Mouse (Mus musculus) retina, adult 2 months (tissue): ENCODE measurements around the gene Tspan13.

Experiments
- DNase-seq: peaks from one replicate; pipeline ENCODE4 v3.0.0-alpha.2; 2012; ENCODE audit warnings: low read depth, low spot score

Gene Tspan13

DNA sequence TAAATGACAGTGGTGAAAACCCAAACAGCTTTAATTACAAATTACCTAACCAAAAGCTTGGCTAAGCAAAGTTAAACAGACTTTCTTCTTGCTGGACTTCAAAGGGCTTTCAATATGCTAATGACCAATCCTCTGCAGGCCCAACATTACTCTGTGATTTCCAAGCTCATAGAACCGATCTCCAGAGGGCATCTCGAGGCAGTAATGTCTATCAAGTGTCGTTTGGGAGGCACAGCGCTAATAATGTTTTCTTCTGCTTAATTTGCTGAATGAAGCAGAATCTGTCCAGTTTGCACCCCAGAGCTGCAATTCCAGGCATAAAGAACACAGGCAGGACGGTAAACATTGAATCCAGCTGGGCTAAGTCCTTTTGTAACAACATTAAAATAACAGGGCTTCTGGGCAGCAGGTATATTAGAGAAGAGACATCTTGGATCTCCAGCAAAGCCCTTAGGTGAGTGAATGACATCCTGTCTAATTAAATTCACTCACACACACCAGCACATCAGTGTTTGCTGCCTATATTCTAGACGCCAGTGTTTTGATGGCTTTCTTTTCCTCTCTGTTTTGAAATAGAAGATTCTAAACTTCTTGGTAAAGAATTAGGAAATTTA is 64.6 kb downstream of the Tspan13 start:
- DNase-seq = no peak

DNA sequence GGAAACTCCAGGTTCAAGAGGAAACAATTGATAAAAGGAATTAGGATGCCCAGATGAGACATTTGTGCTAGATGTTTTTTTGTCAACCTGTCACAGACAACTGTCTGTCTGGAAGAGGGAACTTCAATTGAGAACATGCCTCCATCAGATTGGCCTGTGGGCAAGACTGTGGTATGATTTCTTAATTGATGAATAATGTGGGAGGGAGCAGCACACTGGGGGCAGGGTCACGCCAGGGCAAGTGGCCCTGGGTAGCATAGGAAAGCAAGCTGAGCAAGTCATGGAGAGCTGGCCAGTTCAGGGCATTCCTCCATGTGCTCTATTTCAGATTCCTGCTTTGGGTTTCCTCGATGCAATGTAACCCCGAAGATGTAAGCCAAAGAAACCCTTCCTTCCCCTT is 66.4 kb downstream of the Tspan13 start:
- no peak for DNase-seq

DNA sequence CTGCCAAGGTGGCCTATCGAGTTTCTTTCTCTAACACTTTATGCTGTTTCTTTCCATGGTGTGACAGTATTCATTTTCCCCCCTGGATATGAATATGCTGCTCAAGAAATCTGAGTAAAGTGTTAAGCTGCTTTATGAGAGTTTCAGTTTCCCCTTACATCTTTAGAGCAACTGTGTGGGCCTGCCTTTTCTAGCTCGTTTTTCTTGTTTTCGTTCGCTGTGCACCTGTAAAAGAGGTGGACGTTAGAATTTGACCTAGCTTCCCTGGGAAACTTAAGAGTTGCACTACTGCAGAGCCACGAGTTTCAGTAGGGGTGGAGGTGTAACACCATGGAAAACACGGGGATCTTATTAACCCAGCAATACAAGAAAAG is 75.5 kb downstream of the Tspan13 start:
- no peak for DNase-seq

DNA sequence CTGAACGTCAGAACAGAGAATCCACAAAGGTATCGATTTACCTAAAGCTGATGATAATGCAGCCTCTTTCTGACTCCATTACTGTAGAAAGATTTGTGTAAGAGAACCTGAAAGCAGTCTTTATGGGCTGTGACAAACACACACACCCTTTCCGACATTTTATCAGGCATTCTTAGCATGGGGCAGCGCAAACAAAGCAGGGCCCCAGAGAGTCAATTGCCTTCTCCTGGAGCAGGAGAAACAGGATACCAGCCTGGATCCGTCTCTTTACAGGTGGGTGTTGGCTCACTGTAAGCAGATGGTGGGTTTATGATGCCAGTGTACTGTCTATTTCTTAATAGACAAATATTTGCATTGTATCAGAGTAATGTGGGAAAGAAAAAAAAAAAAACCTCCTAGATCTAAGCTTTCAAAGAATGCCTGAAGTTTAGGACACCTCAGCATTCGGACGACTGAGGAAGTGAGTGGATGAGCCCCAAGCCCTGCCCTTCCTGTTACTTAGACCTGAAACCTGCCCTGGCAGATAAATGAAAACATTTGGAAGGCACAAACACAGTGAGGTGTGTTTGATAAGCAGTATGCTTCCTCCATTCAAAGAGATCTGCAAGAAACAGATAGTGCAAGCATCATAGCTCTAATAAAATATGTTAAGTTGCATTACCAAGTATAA is 76.1 kb downstream of the Tspan13 start:
- no peak for DNase-seq
